Mouse (Mus musculus): ENCODE results near the gene Wdfy3. TPM values are rescaled to one million over a fixed set of nuclear protein-coding genes. Genes with fewer than 3 reads are reported as not detected.

The Wdfy3 gene
- total and polyA plus RNA-seq, 2 experiments from 2014 or later, result 5.2 to 25.8 TPM

DNA sequence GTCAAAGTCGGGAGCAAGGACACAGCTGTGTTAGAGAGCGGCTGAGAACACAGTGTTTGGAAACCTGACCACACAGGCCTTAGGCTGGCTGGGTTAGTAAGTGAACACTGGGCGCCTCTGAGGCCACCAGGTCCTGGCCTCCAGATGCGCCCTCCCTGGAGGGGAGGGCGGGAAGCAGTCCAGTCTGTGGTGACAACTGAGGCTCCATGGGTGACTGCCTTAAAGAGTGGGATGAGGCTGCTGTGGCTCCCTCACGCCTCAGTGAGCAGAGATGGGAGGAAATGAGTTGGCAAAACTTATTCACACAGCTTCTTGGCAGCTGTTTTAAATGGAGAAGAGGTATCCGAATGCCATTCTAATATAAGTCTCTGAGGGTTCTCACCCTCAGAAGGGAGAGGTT lies 252.9 kb downstream of the Wdfy3 start:
- Histone ChIP-seq H3K27ac (ENCODE audit: low read depth) (0 out of 2 replicates have a peak overlapping the region, but pooled peaks have one; percentile 16), H3K4me2 (ENCODE audit: low read depth, low read length) (no peak overlapping the region), H3K27me3 (ENCODE audit: control insufficient read depth, insufficient read depth, low read length) (no peaks in the 10 kb centered on the region), H3K9me3 (replicated peaks; ENCODE audit: control insufficient read depth, low read length) (no peaks in the 10 kb centered on the region), H3K4me3 (ENCODE audit: low read depth, low read length) (no peak overlapping the region), H3K36me3 (replicated peaks; ENCODE audit: control insufficient read depth, insufficient read depth, low read length) (no peaks in the 10 kb centered on the region), H3K4me1 (ENCODE audit: control insufficient read depth, insufficient read depth) (peaks cover 10% of the 10 kb centered on the region), H3K9ac (replicated peaks; ENCODE audit: low read depth, low read length) (no peak overlapping the region)
- DNase-seq (ENCODE audit: low spot score) (no peak), ATAC-seq (ENCODE audit: insufficient read depth, low read depth) (no peak)
- 50% methylated on average over 7 of the region's 7 CpGs for WGBS
- TF ChIP-seq EP300 (IDR thresholded peaks at IDR 0.05; ENCODE audit: low read depth) (no peak), CTCF (IDR thresholded peaks at IDR 0.05; ENCODE audit: low read depth) (no peak)

DNA sequence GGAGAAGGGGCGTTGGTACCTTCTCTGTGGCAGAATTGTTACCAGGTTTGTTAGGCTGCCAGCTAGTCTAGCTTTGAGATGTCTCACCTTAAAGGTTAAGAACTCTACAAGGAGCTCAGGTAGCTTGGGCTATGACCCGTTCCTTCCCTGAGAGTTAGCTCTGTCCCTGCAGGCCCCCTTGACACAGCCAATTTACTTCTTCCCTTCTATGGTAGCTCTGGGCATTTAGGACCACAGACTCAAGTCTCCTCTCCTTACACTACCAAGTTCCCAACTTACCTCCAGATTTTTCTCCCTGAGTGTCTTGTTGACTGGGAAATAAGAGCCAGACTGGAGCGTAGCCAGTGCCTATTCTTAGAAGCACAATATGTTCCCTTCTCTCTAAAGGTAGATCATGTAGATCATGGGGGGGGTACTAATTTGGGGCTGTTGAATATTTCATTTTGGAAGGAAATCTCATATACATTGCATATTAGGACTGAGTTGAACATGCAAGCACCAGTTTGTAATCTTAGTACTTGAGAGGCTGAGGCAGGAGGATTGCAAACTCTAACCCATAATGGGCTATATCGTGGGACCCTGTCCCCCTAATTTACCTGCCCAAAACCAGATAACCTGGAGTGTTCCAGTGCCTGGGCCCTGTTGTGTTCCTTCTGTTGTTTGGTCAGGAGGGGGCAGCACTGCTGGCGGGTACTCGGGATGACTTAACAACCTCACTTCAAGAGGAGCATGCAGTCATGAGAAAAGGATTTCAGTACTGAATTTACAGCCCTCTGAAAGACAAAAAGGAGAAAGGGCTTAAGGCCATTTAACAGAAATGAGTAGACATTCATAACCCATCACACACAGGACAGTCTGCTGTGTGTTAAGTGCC lies 258.2 kb downstream of the Wdfy3 start:
- H3K27ac ChIP-seq (ENCODE audit: low read depth), result no peak overlapping the region
- no peak for ATAC-seq (ENCODE audit: insufficient read depth, low read depth)
- H3K4me3 ChIP-seq (ENCODE audit: low read depth, low read length), result no peak overlapping the region
- H3K9me3 ChIP-seq (replicated peaks; ENCODE audit: control insufficient read depth, low read length), result no peaks in the 10 kb centered on the region
- no peaks in the 10 kb centered on the region for H3K27me3 ChIP-seq (ENCODE audit: control insufficient read depth, insufficient read depth, low read length)
- H3K36me3 ChIP-seq (replicated peaks; ENCODE audit: control insufficient read depth, insufficient read depth, low read length), result no peaks in the 10 kb centered on the region
- no peak overlapping the region for H3K4me2 ChIP-seq (ENCODE audit: low read depth, low read length)
- WGBS, result 82% methylated on average over 6 of the region's 6 CpGs
- H3K9ac ChIP-seq (replicated peaks; ENCODE audit: low read depth, low read length), result no peak overlapping the region
- TF ChIP-seq EP300 (IDR thresholded peaks at IDR 0.05; ENCODE audit: low read depth) (no peak), CTCF (IDR thresholded peaks at IDR 0.05; ENCODE audit: low read depth) (0 out of 2 replicates have a peak, but pooled peaks have one; percentile 3)
- peaks cover 6% of the 10 kb centered on the region for H3K4me1 ChIP-seq (ENCODE audit: control insufficient read depth, insufficient read depth)
- DNase-seq (ENCODE audit: low spot score), result no peak

DNA sequence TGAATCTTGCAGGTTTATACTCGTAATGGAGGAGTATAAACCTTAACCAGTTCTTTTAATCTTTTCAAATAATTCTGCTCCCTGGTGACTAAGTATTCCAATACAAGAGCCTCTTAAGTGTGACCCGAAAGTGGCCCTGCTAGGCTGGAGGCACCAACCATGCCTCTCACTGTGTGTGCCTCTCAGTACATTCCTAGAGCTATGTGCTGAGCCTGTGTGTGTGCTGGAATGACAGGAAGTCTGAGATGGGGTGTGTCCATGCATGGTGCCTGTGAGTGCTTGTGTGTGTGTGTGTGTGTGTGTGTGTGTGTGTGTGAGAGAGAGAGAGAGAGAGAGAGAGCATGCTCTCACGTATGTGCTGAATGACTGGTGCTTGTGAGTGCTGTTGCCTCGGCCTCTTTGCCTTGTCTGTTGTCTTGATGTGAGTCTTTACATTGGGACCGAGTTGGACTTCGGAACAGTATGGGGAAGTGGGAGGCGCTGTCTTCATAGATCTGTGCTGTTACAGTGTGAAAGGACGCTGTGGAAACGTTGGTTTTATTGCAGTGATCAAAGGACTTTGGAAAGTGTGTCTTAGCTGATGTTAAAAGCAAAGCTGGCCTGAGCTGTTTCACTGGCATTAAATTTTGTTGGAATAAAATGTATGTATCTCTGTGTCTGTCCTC lies 267.2 kb downstream of the Wdfy3 start:
- H3K4me3 ChIP-seq (ENCODE audit: low read depth, low read length), result no peak overlapping the region
- ATAC-seq (ENCODE audit: insufficient read depth, low read depth) (peak; percentile 55; the same call in 1 of the 2 replicates), DNase-seq (ENCODE audit: low spot score) (no peak)
- no peaks in the 10 kb centered on the region for H3K4me1 ChIP-seq (ENCODE audit: control insufficient read depth, insufficient read depth)
- H3K9me3 ChIP-seq (replicated peaks; ENCODE audit: control insufficient read depth, low read length), result no peaks in the 10 kb centered on the region
- TF ChIP-seq EP300 (IDR thresholded peaks at IDR 0.05; ENCODE audit: low read depth), result no peak
- TF ChIP-seq CTCF (IDR thresholded peaks at IDR 0.05; ENCODE audit: low read depth), result no peak
- H3K9ac ChIP-seq (replicated peaks; ENCODE audit: low read depth, low read length), result no peak overlapping the region
- H3K4me2 ChIP-seq (ENCODE audit: low read depth, low read length), result no peak overlapping the region
- 54% methylated on average over 9 of the region's 9 CpGs for WGBS
- H3K27me3 ChIP-seq (ENCODE audit: control insufficient read depth, insufficient read depth, low read length), result no peaks in the 10 kb centered on the region
- H3K27ac ChIP-seq (ENCODE audit: low read depth), result no peak overlapping the region
- H3K36me3 ChIP-seq (replicated peaks; ENCODE audit: control insufficient read depth, insufficient read depth, low read length), result no peaks in the 10 kb centered on the region

DNA sequence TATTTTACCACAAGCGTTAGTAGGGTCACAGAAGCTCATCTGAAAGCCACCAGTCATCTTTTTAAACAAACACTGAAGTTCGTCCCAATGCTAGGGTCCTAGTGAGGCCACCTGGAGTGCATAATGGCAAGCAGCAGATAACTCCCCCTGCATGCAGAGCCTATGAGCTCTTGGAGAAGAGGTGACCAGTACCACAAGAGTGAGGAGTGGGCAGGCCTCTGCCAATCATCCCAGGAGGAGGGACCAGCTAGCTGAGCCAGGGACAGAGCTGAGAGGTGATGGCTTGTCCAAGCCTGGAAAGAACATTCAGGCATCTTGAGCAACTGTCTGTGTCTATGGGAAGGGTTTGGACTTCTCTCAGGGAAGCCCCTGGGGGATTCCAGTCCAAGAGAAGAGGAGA lies 267.8 kb downstream of the Wdfy3 start:
- Histone ChIP-seq H3K9me3 (replicated peaks; ENCODE audit: control insufficient read depth, low read length) (no peaks in the 10 kb centered on the region), H3K4me3 (ENCODE audit: low read depth, low read length) (no peak overlapping the region), H3K27me3 (ENCODE audit: control insufficient read depth, insufficient read depth, low read length) (no peaks in the 10 kb centered on the region), H3K4me2 (ENCODE audit: low read depth, low read length) (no peak overlapping the region), H3K27ac (ENCODE audit: low read depth) (no peak overlapping the region), H3K36me3 (replicated peaks; ENCODE audit: control insufficient read depth, insufficient read depth, low read length) (no peaks in the 10 kb centered on the region), H3K9ac (replicated peaks; ENCODE audit: low read depth, low read length) (no peak overlapping the region), H3K4me1 (ENCODE audit: control insufficient read depth, insufficient read depth) (no peaks in the 10 kb centered on the region)
- ATAC-seq (ENCODE audit: insufficient read depth, low read depth) (no peak), DNase-seq (ENCODE audit: low spot score) (no peak)
- TF ChIP-seq EP300 (IDR thresholded peaks at IDR 0.05; ENCODE audit: low read depth) (no peak), CTCF (IDR thresholded peaks at IDR 0.05; ENCODE audit: low read depth) (no peak)
- WGBS, result 69% methylated on average over 2 of the region's 2 CpGs

DNA sequence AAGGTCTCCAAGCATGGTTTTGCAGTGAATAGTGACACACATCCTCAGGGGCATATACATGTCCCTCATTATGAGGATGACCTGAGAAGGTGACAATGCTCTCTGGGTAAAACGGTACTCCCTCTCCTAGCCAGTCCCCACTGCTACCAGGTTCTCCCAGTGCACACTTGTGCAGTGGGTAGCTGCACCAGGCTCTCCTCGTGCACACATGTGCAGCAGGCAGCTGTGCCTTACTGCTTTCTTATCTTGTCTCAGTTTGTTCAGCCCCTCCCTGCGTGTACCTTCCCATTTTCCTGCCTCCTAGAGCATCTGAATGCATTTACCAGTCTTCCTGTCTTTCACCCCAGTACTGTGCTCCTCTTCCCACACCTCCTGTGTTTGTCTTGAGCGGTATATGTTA lies 277.1 kb downstream of the Wdfy3 start:
- H3K9ac ChIP-seq (replicated peaks; ENCODE audit: low read depth, low read length), result no peak overlapping the region
- no peaks in the 10 kb centered on the region for H3K36me3 ChIP-seq (replicated peaks; ENCODE audit: control insufficient read depth, insufficient read depth, low read length)
- H3K4me1 ChIP-seq (ENCODE audit: control insufficient read depth, insufficient read depth), result no peaks in the 10 kb centered on the region
- no peak overlapping the region for H3K4me2 ChIP-seq (ENCODE audit: low read depth, low read length)
- no peaks in the 10 kb centered on the region for H3K9me3 ChIP-seq (replicated peaks; ENCODE audit: control insufficient read depth, low read length)
- ATAC-seq (ENCODE audit: insufficient read depth, low read depth), result no peak
- TF ChIP-seq EP300 (IDR thresholded peaks at IDR 0.05; ENCODE audit: low read depth) (no peak), CTCF (IDR thresholded peaks at IDR 0.05; ENCODE audit: low read depth) (no peak)
- 44% methylated on average over 4 of the region's 4 CpGs for WGBS
- no peak overlapping the region for H3K27ac ChIP-seq (ENCODE audit: low read depth)
- no peak for DNase-seq (ENCODE audit: low spot score)
- no peaks in the 10 kb centered on the region for H3K27me3 ChIP-seq (ENCODE audit: control insufficient read depth, insufficient read depth, low read length)
- H3K4me3 ChIP-seq (ENCODE audit: low read depth, low read length), result no peak overlapping the region

Measured in heart, postnatal 0 days (tissue).